Mouse (Mus musculus): ENCODE data around the gene Ropn1. TPM values are rescaled to one million over a fixed set of nuclear protein-coding genes. Genes with fewer than 3 reads are reported as not detected.
"Not testable (repeated sequence)": the region's sequence is repeated elsewhere in the genome, so short reads cannot be mapped to it uniquely, and the experiment has no call there.

The Ropn1 gene
- polyA plus RNA-seq, 1 experiment, result not detected

DNA sequence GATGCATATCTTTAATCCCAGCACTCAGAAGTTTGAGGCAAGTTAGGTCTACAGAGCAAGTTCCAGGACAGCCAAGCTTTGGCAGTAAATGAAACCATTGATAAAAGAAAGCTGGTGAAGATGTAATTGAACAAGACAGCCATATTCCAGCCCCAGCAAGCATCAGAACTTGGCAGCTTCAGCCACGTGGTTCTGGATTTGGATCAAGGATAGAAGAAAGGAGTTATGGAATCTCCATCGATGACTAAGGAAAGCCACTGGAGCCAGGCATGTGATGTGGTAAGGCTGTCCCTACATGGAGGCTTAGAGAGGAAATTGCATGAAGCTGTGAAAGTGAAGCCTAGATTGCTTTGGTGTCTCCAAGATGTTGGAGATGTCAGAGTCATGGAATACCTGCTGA, 35.7 kb upstream of the Ropn1 start:
- no peak overlapping the region for H3ac ChIP-seq (ENCODE audit: control insufficient read depth, insufficient read length, low read depth)
- H3K36me3 ChIP-seq (ENCODE audit: control insufficient read depth, insufficient read depth), result no peaks in the 10 kb centered on the region
- H3K27me3 ChIP-seq (ENCODE audit: control insufficient read depth, insufficient read depth, insufficient read length), result no peaks in the 10 kb centered on the region
- TF ChIP-seq MAX (IDR thresholded peaks at IDR 0.05) (no peak), CEBPB (IDR thresholded peaks at IDR 0.05; ENCODE audit: low read depth) (no peak), CTCF (IDR thresholded peaks at IDR 0.05; ENCODE audit: control insufficient read depth, insufficient read depth, insufficient read length) (no peak), USF1 (IDR thresholded peaks at IDR 0.05; ENCODE audit: low read depth) (no peak)
- no peaks in the 10 kb centered on the region for H3K79me2 ChIP-seq (ENCODE audit: control insufficient read depth, insufficient read depth)
- H3K79me3 ChIP-seq (ENCODE audit: low read depth), result no peaks in the 10 kb centered on the region
- no peak overlapping the region for H3K4me3 ChIP-seq (ENCODE audit: insufficient read depth, poor library complexity, severe bottlenecking)

DNA sequence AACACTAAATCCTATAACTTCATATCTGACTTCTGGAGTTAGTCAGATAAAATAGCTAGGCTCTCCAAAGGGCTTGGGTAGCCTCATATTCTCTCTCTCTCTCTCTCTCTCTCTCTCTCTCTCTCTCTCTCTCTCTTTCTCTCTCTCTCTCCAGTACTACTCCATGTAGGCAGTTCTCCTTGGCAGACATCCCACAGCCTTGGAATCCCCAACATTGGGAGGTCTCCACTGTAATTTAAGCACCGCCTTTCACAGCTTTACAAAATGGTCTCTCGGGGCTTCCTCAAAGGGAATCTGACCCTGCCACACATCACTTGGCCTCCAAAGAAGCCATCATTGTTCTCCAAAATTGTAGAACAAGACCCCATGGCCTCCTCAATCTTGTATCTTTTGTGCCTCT, 22.1 kb upstream of the Ropn1 start:
- H3K36me3 ChIP-seq (ENCODE audit: control insufficient read depth, insufficient read depth), result no peaks in the 10 kb centered on the region
- H3K27me3 ChIP-seq (ENCODE audit: control insufficient read depth, insufficient read depth, insufficient read length), result no peaks in the 10 kb centered on the region
- no peak for TF ChIP-seq USF1 (IDR thresholded peaks at IDR 0.05; ENCODE audit: low read depth)
- no peak for TF ChIP-seq MYOG (IDR thresholded peaks at IDR 0.05; ENCODE audit: control insufficient read depth, extremely low read depth, insufficient read length)
- TF ChIP-seq FOSL1 (IDR thresholded peaks at IDR 0.05; ENCODE audit: insufficient read depth, low read length, poor library complexity, severe bottlenecking), result no peak
- TF ChIP-seq CTCF (IDR thresholded peaks at IDR 0.05; ENCODE audit: control insufficient read depth, insufficient read depth, insufficient read length), result no peak
- no peak for TF ChIP-seq MYOD1 (IDR thresholded peaks at IDR 0.05; ENCODE audit: control insufficient read depth, insufficient read length, low read depth)
- TF ChIP-seq CEBPB (IDR thresholded peaks at IDR 0.05; ENCODE audit: low read depth), result no peak
- TF ChIP-seq MAX (IDR thresholded peaks at IDR 0.05), result no peak
- H3K79me3 ChIP-seq (ENCODE audit: low read depth), result no peaks in the 10 kb centered on the region
- H3ac ChIP-seq (ENCODE audit: control insufficient read depth, insufficient read length, low read depth), result no peak overlapping the region
- H3K4me3 ChIP-seq (ENCODE audit: insufficient read depth, poor library complexity, severe bottlenecking), result no peak overlapping the region
- no peaks in the 10 kb centered on the region for H3K79me2 ChIP-seq (ENCODE audit: control insufficient read depth, insufficient read depth)

DNA sequence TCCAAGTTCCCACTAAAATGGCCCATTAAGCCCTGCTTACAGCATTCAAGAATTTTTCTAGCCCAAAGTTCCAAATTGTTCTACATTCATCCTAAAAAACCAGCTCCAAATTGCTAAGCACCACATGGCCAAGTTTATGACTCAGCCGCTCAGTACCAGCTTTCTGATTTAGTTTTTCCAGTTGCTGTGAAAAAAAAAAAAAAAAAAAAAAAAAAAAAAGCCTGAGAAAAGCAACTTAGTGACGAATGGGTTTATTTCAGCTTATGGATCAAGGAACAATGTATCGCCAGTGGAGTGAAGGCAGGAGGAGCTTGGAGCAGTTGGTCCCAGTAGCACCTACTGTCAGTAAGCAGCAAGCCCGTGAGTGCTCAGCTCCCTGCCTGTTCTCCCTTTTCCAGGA, 21.3 kb upstream of the Ropn1 start:
- Histone ChIP-seq H3K79me3 (ENCODE audit: low read depth) (no peaks in the 10 kb centered on the region), H3K4me3 (ENCODE audit: insufficient read depth, poor library complexity, severe bottlenecking) (no peak overlapping the region), H3K79me2 (ENCODE audit: control insufficient read depth, insufficient read depth) (no peaks in the 10 kb centered on the region), H3ac (ENCODE audit: control insufficient read depth, insufficient read length, low read depth) (no peak overlapping the region), H3K36me3 (ENCODE audit: control insufficient read depth, insufficient read depth) (no peaks in the 10 kb centered on the region), H3K27me3 (ENCODE audit: control insufficient read depth, insufficient read depth, insufficient read length) (no peaks in the 10 kb centered on the region)
- TF ChIP-seq FOSL1 (IDR thresholded peaks at IDR 0.05; ENCODE audit: insufficient read depth, low read length, poor library complexity, severe bottlenecking) (no peak), MYOG (IDR thresholded peaks at IDR 0.05; ENCODE audit: control insufficient read depth, extremely low read depth, insufficient read length) (no peak), CTCF (IDR thresholded peaks at IDR 0.05; ENCODE audit: control insufficient read depth, insufficient read depth, insufficient read length) (no peak), CEBPB (IDR thresholded peaks at IDR 0.05; ENCODE audit: low read depth) (no peak), USF1 (IDR thresholded peaks at IDR 0.05; ENCODE audit: low read depth) (no peak), MYOD1 (IDR thresholded peaks at IDR 0.05; ENCODE audit: control insufficient read depth, insufficient read length, low read depth) (no peak), MAX (IDR thresholded peaks at IDR 0.05) (no peak)

DNA sequence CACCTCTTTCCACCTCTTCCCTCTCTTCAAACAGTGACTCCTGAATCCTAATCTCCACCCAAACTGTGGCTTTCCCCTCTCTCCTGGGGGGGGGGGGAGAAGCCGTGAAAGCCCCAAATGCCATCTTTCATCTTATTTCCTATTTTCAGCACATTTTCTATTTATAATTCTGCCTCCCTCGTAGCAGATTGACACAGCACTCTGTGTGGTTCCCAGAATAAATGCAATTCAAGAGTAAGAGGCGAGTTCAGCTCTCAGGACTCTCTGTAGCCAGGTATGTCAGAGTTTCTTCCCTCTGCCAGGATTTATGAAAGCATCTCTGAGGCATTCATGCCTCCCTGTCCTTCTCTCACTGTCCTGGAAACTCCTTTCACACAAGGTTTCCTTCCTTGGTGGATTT, 14.2 kb upstream of the Ropn1 start:
- TF ChIP-seq MYOG (IDR thresholded peaks at IDR 0.05; ENCODE audit: control insufficient read depth, extremely low read depth, insufficient read length) (no peak), MYOD1 (IDR thresholded peaks at IDR 0.05; ENCODE audit: control insufficient read depth, insufficient read length, low read depth) (no peak), FOSL1 (IDR thresholded peaks at IDR 0.05; ENCODE audit: insufficient read depth, low read length, poor library complexity, severe bottlenecking) (no peak), USF1 (IDR thresholded peaks at IDR 0.05; ENCODE audit: low read depth) (no peak), CTCF (IDR thresholded peaks at IDR 0.05; ENCODE audit: control insufficient read depth, insufficient read depth, insufficient read length) (no peak), MAX (IDR thresholded peaks at IDR 0.05) (no peak), CEBPB (IDR thresholded peaks at IDR 0.05; ENCODE audit: low read depth) (no peak)
- H3K79me3 ChIP-seq (ENCODE audit: low read depth), result no peaks in the 10 kb centered on the region
- no peaks in the 10 kb centered on the region for H3K36me3 ChIP-seq (ENCODE audit: control insufficient read depth, insufficient read depth)
- H3K79me2 ChIP-seq (ENCODE audit: control insufficient read depth, insufficient read depth), result no peaks in the 10 kb centered on the region
- H3ac ChIP-seq (ENCODE audit: control insufficient read depth, insufficient read length, low read depth), result no peak overlapping the region
- no peaks in the 10 kb centered on the region for H3K27me3 ChIP-seq (ENCODE audit: control insufficient read depth, insufficient read depth, insufficient read length)
- no peak overlapping the region for H3K4me3 ChIP-seq (ENCODE audit: insufficient read depth, poor library complexity, severe bottlenecking)

DNA sequence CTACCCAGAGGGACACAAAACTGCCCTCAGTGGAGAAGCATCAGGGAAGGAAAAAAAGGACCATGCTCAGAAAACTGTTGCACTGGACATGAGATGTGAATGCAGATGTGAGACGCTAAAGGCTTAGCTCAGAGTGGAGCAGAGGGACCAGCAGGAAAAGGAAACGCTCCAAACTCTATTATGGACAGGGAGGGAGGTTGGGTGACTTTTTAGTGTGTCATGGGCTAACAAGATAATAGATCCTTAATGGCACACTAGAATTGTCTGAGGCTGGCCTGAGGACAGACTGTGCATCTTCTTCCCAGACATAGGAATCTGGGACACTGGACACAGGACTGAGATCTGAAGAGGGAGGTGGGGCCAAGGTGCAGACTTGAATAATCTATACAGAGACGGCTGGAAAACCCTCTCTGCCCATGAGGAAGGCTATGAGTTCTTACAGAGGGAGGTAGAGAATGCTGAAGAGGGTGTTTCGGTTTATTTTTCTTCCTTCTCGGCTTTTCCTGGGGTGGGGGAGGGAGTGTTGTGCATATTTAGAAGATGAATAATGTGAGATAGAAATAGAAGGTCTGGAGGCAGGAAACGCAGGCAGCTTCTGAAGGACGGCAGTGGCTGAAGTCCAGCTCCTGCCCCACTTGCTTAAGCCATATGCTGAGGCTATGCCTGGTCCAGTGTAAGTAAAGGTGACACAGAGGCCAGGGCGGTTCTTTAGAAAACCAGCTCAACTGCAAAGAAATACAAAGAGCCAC, 6.0 kb upstream of the Ropn1 start:
- no peak for TF ChIP-seq CTCF (IDR thresholded peaks at IDR 0.05; ENCODE audit: control insufficient read depth, insufficient read depth, insufficient read length)
- no peak for TF ChIP-seq FOSL1 (IDR thresholded peaks at IDR 0.05; ENCODE audit: insufficient read depth, low read length, poor library complexity, severe bottlenecking)
- no peak for TF ChIP-seq CEBPB (IDR thresholded peaks at IDR 0.05; ENCODE audit: low read depth)
- no peak for TF ChIP-seq MAX (IDR thresholded peaks at IDR 0.05)
- no peak for TF ChIP-seq MYOG (IDR thresholded peaks at IDR 0.05; ENCODE audit: control insufficient read depth, extremely low read depth, insufficient read length)
- no peak for TF ChIP-seq MYOD1 (IDR thresholded peaks at IDR 0.05; ENCODE audit: control insufficient read depth, insufficient read length, low read depth)
- no peak for TF ChIP-seq USF1 (IDR thresholded peaks at IDR 0.05; ENCODE audit: low read depth)
- no peak overlapping the region for H3K4me3 ChIP-seq (ENCODE audit: insufficient read depth, poor library complexity, severe bottlenecking)

DNA sequence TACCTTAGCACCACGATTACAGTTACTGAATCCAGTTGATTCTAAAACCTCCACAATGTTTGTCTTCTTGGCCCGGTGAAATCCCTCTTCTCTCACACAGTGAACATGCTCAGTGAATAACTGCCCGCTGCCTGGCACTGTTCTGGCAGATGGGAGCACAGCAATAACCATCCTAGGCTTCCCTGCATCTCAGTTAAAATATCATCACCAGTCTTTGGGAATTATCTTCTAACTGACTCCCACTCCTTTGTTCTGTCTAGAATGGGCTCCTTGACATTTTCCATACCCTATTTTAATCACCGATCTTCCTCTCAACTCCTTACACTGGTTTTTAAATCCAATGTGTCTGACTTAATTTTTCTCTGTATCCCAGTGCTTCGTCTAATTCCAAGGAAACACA, 3.3 kb downstream of the Ropn1 start:
- peaks cover 3% of the 10 kb centered on the region for H3K27me3 ChIP-seq (ENCODE audit: control insufficient read depth, insufficient read depth, insufficient read length)
- TF ChIP-seq FOSL1 (IDR thresholded peaks at IDR 0.05; ENCODE audit: insufficient read depth, low read length, poor library complexity, severe bottlenecking) (no peak), MYOG (IDR thresholded peaks at IDR 0.05; ENCODE audit: control insufficient read depth, extremely low read depth, insufficient read length) (no peak), CTCF (IDR thresholded peaks at IDR 0.05; ENCODE audit: control insufficient read depth, insufficient read depth, insufficient read length) (no peak), MYOD1 (IDR thresholded peaks at IDR 0.05; ENCODE audit: control insufficient read depth, insufficient read length, low read depth) (no peak), MAX (IDR thresholded peaks at IDR 0.05) (no peak)
- H3ac ChIP-seq (ENCODE audit: control insufficient read depth, insufficient read length, low read depth), result no peak overlapping the region
- no peak overlapping the region for H3K4me3 ChIP-seq (ENCODE audit: insufficient read depth, poor library complexity, severe bottlenecking)
- H3K79me3 ChIP-seq (ENCODE audit: low read depth), result no peaks in the 10 kb centered on the region
- H3K79me2 ChIP-seq (ENCODE audit: control insufficient read depth, insufficient read depth), result no peaks in the 10 kb centered on the region
- H3K36me3 ChIP-seq (ENCODE audit: control insufficient read depth, insufficient read depth), result no peaks in the 10 kb centered on the region

More for the DNA sequence above, 6.0 kb upstream of the Ropn1 start:
- H3ac ChIP-seq (ENCODE audit: control insufficient read depth, insufficient read length, low read depth), result no peak overlapping the region
- H3K79me3 ChIP-seq (ENCODE audit: low read depth), result no peaks in the 10 kb centered on the region
- no peaks in the 10 kb centered on the region for H3K36me3 ChIP-seq (ENCODE audit: control insufficient read depth, insufficient read depth)
- no peaks in the 10 kb centered on the region for H3K79me2 ChIP-seq (ENCODE audit: control insufficient read depth, insufficient read depth)
- no peaks in the 10 kb centered on the region for H3K27me3 ChIP-seq (ENCODE audit: control insufficient read depth, insufficient read depth, insufficient read length)

DNA sequence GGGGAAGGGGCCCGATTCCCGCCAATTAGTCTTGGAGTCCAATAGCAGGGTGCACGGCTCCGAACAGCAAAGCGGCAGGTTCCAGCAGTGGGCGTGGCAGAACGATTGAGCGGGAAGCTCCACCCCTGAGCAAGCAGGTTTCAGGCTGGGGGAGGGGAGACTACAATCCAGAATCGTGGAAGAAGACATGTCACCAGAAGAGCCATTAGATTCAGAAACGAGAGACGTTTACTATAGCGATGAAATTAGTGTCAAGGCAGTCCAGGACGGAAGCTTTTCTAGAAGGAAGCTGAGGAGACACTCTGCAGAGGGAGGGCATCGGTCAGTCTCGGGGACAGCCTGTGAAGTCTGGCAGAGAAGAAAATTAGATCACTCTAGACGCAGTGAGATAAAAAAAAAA, 7.8 kb downstream of the Ropn1 start:
- H3K4me3 ChIP-seq (ENCODE audit: insufficient read depth, poor library complexity, severe bottlenecking); H3ac ChIP-seq (ENCODE audit: control insufficient read depth, insufficient read length, low read depth); H3K79me3 ChIP-seq (ENCODE audit: low read depth); H3K27me3 ChIP-seq (ENCODE audit: control insufficient read depth, insufficient read depth, insufficient read length); H3K79me2 ChIP-seq (ENCODE audit: control insufficient read depth, insufficient read depth); H3K36me3 ChIP-seq (ENCODE audit: control insufficient read depth, insufficient read depth): not testable (repeated sequence)

Data from C2C12 (cell line).